Mouse (Mus musculus): ENCODE measurements at regions not wholly inside any gene's neighbourhood (a gene's known extent, or its start where the extent isn't known, plus 50 kb on each side); places are given as distances from the start of the nearest gene placed in this dataset.
A peak's percentile ranks its signal among the peaks of the same experiment; 100 is the strongest.

GRCm38 (mm10) chr8:90708524-90708923 is 108.7 kb downstream of the Gm19935 start:
- peak; percentile 7 for TF ChIP-seq CTCF (IDR thresholded peaks at IDR 0.05; ENCODE audit: control insufficient read depth, insufficient read depth, insufficient read length)
- no peak for TF ChIP-seq MYOG (IDR thresholded peaks at IDR 0.05; ENCODE audit: control insufficient read depth, extremely low read depth, insufficient read length)

Measured in C2C12 (cell line).